Mouse (Mus musculus) lung, embryonic 15.5 days (tissue): ENCODE measurements around the gene Ptges. TPM values are rescaled to one million over a fixed set of nuclear protein-coding genes. Genes with fewer than 3 reads are reported as not detected.

Experiments used
- ATAC-seq: fragments of 200-750 bp; cut with Nextera tagmentation; 2 replicates; pipeline ENCODE4 v1.8.0; 2017; ENCODE audit warnings: moderate number of reproducible peaks, borderline replicate concordance; ENCODE audit not compliant: low FRiP score, low TSS enrichment; ENCODE audit errors: extremely low read depth
- H3K27ac ChIP-seq: fragments of 300-500 bp; sonication (generic); 2 replicates; pipeline ENCODE4 v1.5.1; 2015; ENCODE audit warnings: moderate library complexity, mild to moderate bottlenecking, inconsistent platforms
- H3K27me3 ChIP-seq: fragments of 300-500 bp; sonication (generic); 2 replicates; pipeline ENCODE4 v1.6.1; 2015; ENCODE audit warnings: inconsistent platforms
- H3K36me3 ChIP-seq: fragments of 300-500 bp; sonication (generic); 2 replicates; pipeline ENCODE4 v1.6.1; 2015; ENCODE audit warnings: inconsistent platforms
- H3K4me1 ChIP-seq: fragments of 300-500 bp; sonication (generic); 2 replicates; pipeline ENCODE4 v1.6.1; 2015; ENCODE audit warnings: inconsistent platforms
- H3K4me2 ChIP-seq: fragments of 300-500 bp; sonication (generic); 2 replicates; pipeline ENCODE4 v1.6.1; 2015; ENCODE audit warnings: inconsistent platforms, mild to moderate bottlenecking, moderate library complexity
- H3K4me3 ChIP-seq: fragments of 300-500 bp; sonication (generic); 2 replicates; pipeline ENCODE4 v1.5.1; 2015; ENCODE audit warnings: mild to moderate bottlenecking, inconsistent platforms
- H3K9ac ChIP-seq: fragments of 300-500 bp; sonication (generic); 2 replicates; pipeline ENCODE4 v1.6.1; 2015; ENCODE audit warnings: inconsistent platforms
- H3K9me3 ChIP-seq: fragments of 300-500 bp; sonication (generic); 2 replicates; pipeline ENCODE4 v1.6.1; 2016; ENCODE audit warnings: inconsistent platforms
- WGBS: fragments of 180-500 bp; shearing (Covaris S2); methylation state at CpG from one replicate; pipeline ENCODE4 v1.1.7; 2015; 5-methylcytosine and 5-hydroxymethylcytosine counted together
- polyA plus RNA-seq: library from polyadenylated mRNA; unstranded; fragments of >200 nt; fragmentation: Nextera tagmentation; extraction: Ambion mirVana; gene quantifications from 2 replicates; pipeline ENCODE4 v1.2.1, GENCODE M21; 2015

Ptges gene
- polyA plus RNA-seq, 1 experiment from 2014 or later, result 19.3 TPM

DNA sequence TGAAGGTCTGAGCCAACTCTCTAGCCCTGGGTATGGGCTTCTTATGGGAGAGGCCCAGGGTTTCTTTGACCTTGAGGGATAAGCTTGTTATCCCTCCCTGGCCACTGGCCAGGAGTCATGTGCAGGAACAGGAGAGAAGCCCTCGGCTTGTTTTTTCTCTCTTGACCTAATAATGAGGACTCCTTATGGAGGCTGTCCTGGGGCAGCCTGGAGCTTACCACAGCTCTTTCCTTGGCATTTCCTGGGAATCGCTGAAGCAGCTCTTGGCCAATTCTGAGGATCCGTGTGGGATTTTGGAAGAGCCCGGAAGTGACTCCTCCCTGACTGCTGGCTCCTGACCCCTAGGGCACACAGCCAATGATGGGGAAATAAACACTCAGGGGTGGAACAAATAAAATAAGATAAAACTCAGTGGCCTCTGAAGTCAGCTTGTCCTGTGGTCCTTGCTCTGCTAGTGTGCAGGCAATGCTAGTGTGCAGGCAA lies 17.3 kb downstream of the Ptges start:
- peaks cover 15% of the 10 kb centered on the region for H3K4me1 ChIP-seq
- H3K27me3 ChIP-seq, result no peaks in the 10 kb centered on the region
- no peak overlapping the region for H3K4me2 ChIP-seq
- peak; percentile 72 for ATAC-seq
- H3K27ac ChIP-seq, result peak overlapping the region; percentile 65
- WGBS, result 19% methylated on average over 4 of the region's 4 CpGs
- no peaks in the 10 kb centered on the region for H3K36me3 ChIP-seq
- H3K9me3 ChIP-seq, result no peaks in the 10 kb centered on the region
- H3K4me3 ChIP-seq, result no peak overlapping the region
- no peak overlapping the region for H3K9ac ChIP-seq

DNA sequence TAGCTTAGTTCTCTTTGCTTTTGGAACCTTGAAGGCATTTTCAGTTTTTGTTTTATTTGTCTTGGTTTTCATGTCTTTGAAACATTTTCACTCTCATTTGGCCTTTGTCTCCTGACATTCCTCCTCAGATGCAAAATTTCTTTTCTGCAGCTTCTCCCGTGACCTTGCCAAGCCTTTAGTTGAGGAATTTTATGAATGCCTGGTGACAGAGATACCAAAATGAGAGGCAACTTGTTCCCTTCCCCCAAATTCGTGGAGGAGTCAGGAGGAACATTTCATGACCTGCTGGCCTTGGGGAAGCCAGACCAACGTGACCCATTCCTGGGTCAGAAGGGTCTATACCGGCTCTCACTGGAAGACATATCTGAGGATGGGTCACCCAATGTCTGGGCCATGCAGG lies 23.0 kb downstream of the Ptges start:
- WGBS, result 52% methylated on average over 4 of the region's 4 CpGs
- no peaks in the 10 kb centered on the region for H3K9me3 ChIP-seq
- no peak overlapping the region for H3K4me3 ChIP-seq

DNA sequence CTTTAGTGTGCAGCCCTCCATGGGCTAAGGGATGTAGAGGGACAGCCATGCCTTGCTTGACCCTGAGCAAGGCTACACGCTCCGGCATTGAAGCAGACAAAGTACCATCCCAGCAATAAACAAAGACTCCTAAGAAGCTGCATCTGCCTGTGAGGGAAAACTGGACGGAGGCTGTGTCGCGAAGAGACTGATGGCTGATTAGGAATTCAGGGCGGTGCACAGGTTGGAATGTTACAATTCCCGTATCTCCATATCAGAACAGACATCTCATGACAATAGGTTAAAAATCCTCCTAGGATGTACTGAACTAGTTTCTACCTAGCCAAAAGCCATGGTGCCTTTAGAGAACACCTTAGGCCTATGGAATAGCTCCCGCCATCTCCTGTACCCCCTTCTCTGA lies 23.8 kb downstream of the Ptges start:
- no peak overlapping the region for H3K9ac ChIP-seq
- 78% methylated on average over 8 of the region's 8 CpGs for WGBS
- H3K36me3 ChIP-seq, result no peaks in the 10 kb centered on the region
- H3K4me1 ChIP-seq, result peaks cover 40% of the 10 kb centered on the region
- H3K4me3 ChIP-seq, result no peak overlapping the region
- no peak for ATAC-seq
- H3K9me3 ChIP-seq, result no peaks in the 10 kb centered on the region
- H3K27me3 ChIP-seq, result peaks cover 7% of the 10 kb centered on the region
- no peak overlapping the region for H3K4me2 ChIP-seq
- no peak overlapping the region for H3K27ac ChIP-seq

More for the DNA sequence above, 23.0 kb downstream of the Ptges start:
- no peak overlapping the region for H3K4me2 ChIP-seq
- peaks cover 3% of the 10 kb centered on the region for H3K27me3 ChIP-seq
- H3K4me1 ChIP-seq, result peaks cover 33% of the 10 kb centered on the region
- no peak for ATAC-seq
- no peak overlapping the region for H3K9ac ChIP-seq
- H3K36me3 ChIP-seq, result no peaks in the 10 kb centered on the region
- no peak overlapping the region for H3K27ac ChIP-seq

DNA sequence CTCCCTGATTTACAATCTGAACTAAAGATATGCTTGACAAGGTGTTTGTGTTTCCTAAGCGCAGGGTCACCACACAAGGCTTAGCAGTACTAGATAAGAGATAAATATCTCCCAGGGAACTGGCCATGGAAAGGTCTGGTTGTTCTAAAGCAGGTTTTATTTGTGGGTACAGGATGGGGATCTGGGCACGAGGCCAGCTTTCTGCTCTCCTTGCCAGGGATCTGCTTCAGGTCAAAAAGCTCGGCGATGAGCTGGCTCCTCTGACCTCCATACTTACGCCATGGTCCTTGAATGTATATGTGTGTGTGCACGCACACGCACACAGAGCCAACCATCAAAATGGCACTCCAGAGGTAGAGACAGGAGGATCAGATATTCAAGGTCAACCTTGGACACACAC lies 24.7 kb downstream of the Ptges start:
- Histone ChIP-seq H3K9me3 (no peaks in the 10 kb centered on the region), H3K27ac (no peak overlapping the region), H3K4me1 (peaks cover 41% of the 10 kb centered on the region), H3K9ac (no peak overlapping the region), H3K27me3 (peaks cover 7% of the 10 kb centered on the region), H3K4me3 (no peak overlapping the region), H3K36me3 (no peaks in the 10 kb centered on the region), H3K4me2 (no peak overlapping the region)
- ATAC-seq, result no peak
- WGBS, result 54% methylated on average over 7 of the region's 7 CpGs

DNA sequence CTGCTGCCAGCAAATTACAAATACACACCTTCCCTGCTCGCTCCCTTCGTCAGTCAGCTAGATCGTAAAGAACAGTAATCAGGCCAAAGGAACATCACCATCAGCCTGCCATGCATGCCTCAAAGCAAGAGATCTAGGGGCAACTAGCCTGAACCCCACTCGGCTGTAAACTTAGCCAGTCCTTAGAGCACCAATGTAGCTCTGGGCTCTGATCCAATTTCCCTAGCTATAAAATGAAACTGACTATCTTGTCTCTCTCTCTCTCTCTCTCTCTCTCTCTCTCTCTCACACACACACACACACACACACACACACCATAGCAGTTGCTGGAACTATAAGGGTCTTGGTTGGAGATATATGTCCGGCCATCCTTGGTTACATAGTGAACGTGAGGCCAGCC lies 25.4 kb downstream of the Ptges start:
- H3K4me2 ChIP-seq, result no peak overlapping the region
- H3K4me3 ChIP-seq, result no peak overlapping the region
- H3K9me3 ChIP-seq, result no peaks in the 10 kb centered on the region
- no peak for ATAC-seq
- H3K36me3 ChIP-seq, result no peaks in the 10 kb centered on the region
- peaks cover 7% of the 10 kb centered on the region for H3K27me3 ChIP-seq
- WGBS, result 56% methylated on average over 6 of the region's 6 CpGs
- no peak overlapping the region for H3K27ac ChIP-seq
- no peak overlapping the region for H3K9ac ChIP-seq
- H3K4me1 ChIP-seq, result peaks cover 44% of the 10 kb centered on the region

DNA sequence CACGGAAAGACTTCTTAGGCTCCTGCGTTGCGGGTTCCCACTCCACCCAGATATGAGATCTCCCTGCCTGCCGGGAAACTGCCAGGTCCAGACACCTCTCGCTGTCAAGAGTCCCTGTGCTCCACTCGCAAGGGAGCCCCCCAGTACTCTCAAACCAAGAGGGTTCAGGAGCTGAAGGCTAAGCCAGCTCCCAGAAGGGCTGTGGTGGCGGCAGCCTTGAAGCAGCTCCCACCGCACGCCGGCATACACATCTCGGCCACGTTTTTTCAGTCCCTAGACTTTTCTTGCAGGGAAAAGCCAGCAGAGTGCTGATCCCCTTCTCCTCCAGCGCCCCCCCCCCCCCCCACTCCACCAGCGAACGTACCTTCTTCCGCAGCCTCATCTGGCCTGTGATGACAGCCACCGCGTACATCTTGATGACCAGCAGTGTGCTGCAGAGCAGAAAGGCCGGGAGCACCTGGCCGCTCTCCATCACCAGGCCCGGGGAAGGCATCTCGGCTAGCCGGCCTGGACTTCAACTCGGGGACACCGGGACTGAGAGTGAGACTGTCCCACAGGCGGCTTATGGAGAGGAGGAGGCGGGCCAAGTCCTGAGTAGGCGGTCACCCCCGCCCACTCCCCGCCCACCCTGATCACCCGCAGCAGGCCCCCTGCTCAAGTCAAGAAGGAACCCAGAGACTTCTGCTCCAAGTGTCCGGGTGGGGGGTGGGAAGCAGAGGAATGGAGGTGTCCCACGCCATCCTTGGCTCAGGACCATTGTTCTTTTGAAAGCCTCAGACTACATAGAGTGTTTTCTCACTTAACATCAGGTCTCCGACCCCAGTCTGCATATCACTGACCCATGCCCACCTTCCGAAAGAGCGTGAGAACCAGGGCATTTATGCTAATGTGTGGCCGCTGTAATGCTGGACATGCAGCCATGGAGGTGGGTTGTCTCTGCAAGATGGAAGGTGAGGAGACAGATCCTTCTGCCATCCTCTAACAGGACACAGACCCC lies 26.6 kb downstream of the Ptges start:
- ATAC-seq, result peak; percentile 84
- Histone ChIP-seq H3K4me2 (peak overlapping the region; percentile 70), H3K36me3 (no peaks in the 10 kb centered on the region), H3K9ac (peak overlapping the region; percentile 52), H3K4me1 (peaks cover 46% of the 10 kb centered on the region), H3K9me3 (no peaks in the 10 kb centered on the region), H3K27ac (no peak overlapping the region), H3K27me3 (peaks cover 7% of the 10 kb centered on the region), H3K4me3 (peak overlapping the region; percentile 45)
- 6% methylated on average over 35 of the region's 37 CpGs for WGBS

DNA sequence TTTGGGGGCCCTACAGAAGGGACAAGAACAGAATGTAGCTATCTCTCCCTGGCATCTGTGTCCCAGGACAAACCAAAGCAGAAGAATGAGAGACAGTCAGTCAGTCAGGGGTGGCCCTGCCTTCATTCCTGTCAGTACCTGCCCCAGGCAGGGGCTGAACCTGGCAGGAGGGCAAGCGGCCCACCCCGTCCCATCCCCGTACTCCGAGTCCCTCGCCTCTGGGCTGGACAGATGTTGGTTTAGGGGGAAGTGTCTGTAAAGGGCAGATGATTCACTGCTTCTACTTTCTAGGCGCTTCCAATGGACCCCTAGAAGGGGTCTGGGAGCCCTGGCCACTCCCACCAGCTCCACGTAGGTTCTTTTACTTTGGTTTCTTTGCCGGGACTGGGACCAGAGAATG lies 27.4 kb downstream of the Ptges start:
- no peak overlapping the region for H3K27ac ChIP-seq
- peak overlapping the region; percentile 52 for H3K9ac ChIP-seq
- peak overlapping the region; percentile 45 for H3K4me3 ChIP-seq
- H3K4me2 ChIP-seq, result peak overlapping the region; percentile 70
- peaks cover 50% of the 10 kb centered on the region for H3K4me1 ChIP-seq
- no peaks in the 10 kb centered on the region for H3K36me3 ChIP-seq
- H3K9me3 ChIP-seq, result no peaks in the 10 kb centered on the region
- 28% methylated on average over 8 of the region's 8 CpGs for WGBS
- no peak for ATAC-seq
- peaks cover 7% of the 10 kb centered on the region for H3K27me3 ChIP-seq

DNA sequence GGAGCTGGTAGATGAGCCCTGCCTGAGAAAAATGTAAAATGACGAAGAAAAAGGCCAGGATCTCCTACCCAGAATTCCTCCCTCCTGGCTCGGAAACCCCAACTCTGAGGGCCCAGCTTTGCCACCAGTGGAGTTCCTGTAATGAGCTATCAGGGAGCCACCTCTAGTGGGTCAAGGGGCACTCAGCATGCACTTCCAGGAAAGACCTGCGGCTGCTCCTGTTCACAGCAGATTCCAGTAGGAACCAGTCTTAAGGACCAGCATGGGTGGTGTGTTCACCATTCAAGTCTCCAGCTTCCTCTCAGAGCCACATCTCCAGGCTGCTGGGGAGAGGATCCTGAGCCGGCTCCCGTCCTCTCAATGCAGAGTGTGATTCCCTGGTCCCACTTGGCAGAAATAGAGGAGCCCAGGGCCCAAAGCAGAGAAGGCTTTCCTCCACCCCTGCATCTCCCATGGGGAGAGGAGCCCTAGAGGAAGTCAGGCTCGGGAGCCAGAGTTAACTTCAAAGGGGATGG lies 28.0 kb downstream of the Ptges start:
- Histone ChIP-seq H3K4me2 (peak overlapping the region; percentile 70), H3K27me3 (peaks cover 7% of the 10 kb centered on the region), H3K9me3 (no peaks in the 10 kb centered on the region), H3K9ac (peak overlapping the region; percentile 52; the same call in 1 of the 2 replicates), H3K36me3 (no peaks in the 10 kb centered on the region), H3K27ac (no peak overlapping the region), H3K4me3 (peak overlapping the region; percentile 45), H3K4me1 (peaks cover 56% of the 10 kb centered on the region)
- WGBS, result 30% methylated on average over 6 of the region's 6 CpGs
- ATAC-seq, result no peak

DNA sequence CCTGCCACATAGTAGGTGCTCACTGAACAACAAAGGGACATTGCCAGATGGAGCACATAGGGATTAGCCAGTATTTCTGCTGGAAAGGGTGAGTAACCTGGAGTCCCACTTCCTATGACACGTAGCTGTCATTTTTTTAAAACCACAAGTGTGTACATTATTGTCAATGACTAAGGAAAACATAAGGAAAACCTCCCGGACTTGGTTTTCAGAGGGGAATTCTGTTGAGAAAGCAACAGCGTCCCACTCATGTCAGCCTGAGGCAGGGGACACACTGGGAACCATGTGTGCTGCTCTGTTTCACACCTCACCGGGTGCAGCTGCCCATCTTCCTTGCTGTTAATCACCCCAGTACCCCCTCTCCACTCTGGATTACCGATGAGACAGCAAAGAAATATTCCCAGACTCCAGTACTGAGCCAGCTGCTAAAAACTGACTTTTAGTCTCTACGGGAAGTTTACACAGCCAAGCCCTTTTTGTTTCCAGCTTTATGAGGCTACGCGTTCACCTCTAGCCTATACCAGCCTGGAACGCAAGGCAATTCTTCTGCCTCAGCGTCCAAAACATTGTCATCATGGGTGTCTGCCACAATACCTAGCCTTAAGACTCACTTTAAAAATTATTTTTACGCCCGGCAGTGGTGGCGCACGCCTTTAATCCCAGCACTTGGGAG lies 30.1 kb downstream of the Ptges start:
- H3K4me1 ChIP-seq, result peaks cover 49% of the 10 kb centered on the region
- H3K9me3 ChIP-seq, result no peaks in the 10 kb centered on the region
- H3K9ac ChIP-seq, result no peak overlapping the region
- H3K36me3 ChIP-seq, result no peaks in the 10 kb centered on the region
- H3K27ac ChIP-seq, result no peak overlapping the region
- H3K4me2 ChIP-seq, result no peak overlapping the region
- 74% methylated on average over 14 of the region's 14 CpGs for WGBS
- peaks cover 7% of the 10 kb centered on the region for H3K27me3 ChIP-seq
- no peak overlapping the region for H3K4me3 ChIP-seq
- ATAC-seq, result no peak

DNA sequence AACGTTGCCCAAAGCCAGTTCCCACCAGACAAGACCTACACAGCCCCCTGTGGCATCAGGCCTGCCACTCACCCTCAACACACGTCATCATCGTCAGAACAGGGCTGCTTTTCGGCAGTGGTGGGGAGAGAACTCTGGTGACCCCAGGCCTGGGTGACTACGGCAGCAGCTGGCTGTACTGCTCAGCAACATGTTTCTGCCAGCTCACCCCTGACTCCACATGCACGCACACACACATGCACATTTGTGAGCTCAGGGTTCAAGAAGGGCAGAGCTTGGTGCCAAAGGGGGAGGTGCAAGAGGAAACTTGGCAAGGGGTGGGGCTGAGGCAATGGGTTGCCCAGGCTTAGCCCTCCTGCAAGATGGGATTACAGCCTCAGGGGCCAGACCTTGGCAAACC lies 32.4 kb downstream of the Ptges start:
- 14% methylated on average over 6 of the region's 6 CpGs for WGBS
- Histone ChIP-seq H3K4me2 (no peak overlapping the region), H3K4me3 (no peak overlapping the region), H3K4me1 (peaks cover 33% of the 10 kb centered on the region), H3K27me3 (peaks cover 7% of the 10 kb centered on the region; the same call in 1 of the 2 replicates), H3K9ac (no peak overlapping the region), H3K27ac (no peak overlapping the region), H3K9me3 (no peaks in the 10 kb centered on the region), H3K36me3 (no peaks in the 10 kb centered on the region)
- peak; percentile 48; the same call in 1 of the 2 replicates for ATAC-seq

DNA sequence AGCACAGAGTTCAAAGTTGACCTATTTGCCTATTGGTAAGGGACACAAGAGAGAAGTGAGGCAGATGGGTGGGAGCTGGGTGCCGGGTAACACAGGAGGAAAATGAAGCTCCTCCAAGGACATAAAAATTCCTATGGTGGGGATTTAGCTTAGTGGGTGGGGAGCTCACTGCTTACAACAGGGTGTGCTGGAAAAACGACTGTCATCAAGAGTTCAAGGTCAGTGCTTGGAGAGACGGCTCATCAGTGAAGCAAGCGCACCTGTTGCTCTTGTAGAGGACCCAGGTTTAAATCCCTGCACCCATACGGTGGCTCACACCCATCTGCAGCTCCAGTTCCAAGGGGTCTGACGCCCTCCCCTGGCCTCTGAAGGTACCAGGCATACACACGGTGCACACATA lies 35.7 kb downstream of the Ptges start:
- H3K4me3 ChIP-seq, result no peak overlapping the region
- no peak overlapping the region for H3K4me2 ChIP-seq
- H3K36me3 ChIP-seq, result no peaks in the 10 kb centered on the region
- peaks cover 15% of the 10 kb centered on the region for H3K4me1 ChIP-seq
- ATAC-seq, result no peak
- no peaks in the 10 kb centered on the region for H3K27me3 ChIP-seq
- 75% methylated on average over 7 of the region's 7 CpGs for WGBS
- no peak overlapping the region for H3K27ac ChIP-seq
- H3K9me3 ChIP-seq, result no peaks in the 10 kb centered on the region
- H3K9ac ChIP-seq, result no peak overlapping the region

DNA sequence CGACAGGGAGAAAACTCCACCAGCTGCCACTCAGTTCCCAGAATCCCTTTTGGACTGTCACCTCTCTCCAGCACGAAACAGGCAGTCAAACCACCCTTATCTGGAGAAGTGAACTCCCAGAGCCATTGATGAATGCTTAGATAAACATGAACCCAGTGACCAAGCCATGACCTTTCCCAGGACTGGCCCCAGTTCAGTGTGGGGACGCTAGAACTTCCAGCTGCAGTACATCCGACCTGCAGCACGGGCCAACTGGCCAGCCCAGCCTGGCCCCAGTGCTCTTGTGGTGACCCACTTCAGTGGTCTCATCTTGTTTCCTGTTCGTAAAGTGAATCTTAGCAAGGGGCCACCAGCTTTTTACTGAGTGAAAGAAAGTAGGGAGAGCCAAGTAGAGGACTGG lies 36.3 kb downstream of the Ptges start:
- Histone ChIP-seq H3K9me3 (no peaks in the 10 kb centered on the region), H3K4me3 (no peak overlapping the region), H3K4me1 (peaks cover 15% of the 10 kb centered on the region), H3K27ac (no peak overlapping the region), H3K36me3 (no peaks in the 10 kb centered on the region), H3K27me3 (no peaks in the 10 kb centered on the region), H3K9ac (no peak overlapping the region), H3K4me2 (no peak overlapping the region)
- WGBS, result 13% methylated on average over 6 of the region's 6 CpGs
- ATAC-seq, result no peak
